Mouse (Mus musculus) thymus, adult 18-20 months (tissue): ENCODE results near the gene Ceacam19.

Experiments
- DNase-seq, 2 experiments: peaks; one replicate each; pipeline ENCODE4 v3.0.0; 2022; ENCODE audit warnings: mixed read lengths in 2 of 2

Ceacam19 gene

DNA sequence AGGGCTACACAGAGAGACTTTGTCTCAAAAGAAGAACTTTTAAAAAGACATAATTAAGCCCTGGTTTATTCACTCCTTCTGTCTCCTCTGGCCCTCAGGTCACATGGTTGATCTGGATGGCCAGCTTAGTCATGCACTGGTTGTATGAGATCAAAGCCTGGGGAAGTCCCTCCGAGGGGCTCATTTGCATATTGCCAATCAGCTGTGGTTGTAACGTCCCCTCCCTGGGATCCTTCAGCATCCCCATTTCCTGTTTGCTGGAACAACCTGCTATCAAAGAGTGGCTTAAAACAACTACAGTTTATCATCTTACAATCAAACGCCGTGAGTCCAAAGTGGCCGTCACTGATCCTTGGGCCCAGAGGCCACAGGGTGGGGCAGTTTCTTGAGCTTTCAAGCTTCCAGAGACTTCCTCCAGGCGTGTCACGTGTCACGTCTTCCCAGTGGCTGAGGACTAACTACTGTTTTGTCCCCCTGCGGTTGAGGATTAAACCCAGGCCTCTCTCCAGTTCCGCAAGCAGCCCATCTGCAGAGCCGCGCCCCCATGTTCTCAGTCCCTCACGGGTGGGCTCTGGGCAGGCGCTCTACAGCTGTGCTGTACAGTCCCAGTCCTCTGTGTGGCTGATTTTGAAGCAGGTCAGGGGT, 10.9 kb downstream of the Ceacam19 start:
- DNase-seq: no peak

DNA sequence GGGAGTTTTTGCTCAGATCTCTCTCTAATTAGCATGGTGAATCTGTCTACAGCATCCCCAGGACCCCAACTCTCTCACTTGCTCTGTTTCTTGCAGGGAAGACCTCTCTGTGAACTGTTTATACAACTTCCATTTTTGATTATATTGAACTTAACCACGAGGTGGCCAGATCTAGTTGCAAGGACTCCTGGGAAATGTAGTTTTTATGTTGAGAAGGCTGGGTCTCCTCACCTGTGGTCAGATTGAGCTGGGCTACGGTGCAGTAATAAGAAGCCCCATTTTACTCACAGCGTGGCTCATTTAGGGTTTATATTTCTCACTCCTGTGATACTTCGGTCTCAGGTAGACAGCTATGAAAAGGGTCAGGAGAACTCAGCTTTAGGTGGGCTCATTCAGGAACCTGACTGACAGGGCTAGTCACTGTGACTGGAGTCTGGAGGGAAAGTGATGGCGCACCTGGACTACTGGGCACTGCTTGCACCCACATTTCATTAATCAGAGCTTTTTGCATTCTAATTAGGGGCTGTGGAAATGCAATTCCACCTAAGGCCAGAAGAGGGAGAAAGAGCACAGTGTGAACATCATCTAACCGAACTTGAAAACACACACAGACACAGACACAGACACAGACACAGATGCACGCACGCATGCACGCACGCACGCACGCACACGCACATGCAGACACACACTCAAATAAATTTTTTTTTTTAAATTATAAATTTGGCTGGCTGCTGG, 11.7 kb downstream of the Ceacam19 start:
- DNase-seq: no peak

DNA sequence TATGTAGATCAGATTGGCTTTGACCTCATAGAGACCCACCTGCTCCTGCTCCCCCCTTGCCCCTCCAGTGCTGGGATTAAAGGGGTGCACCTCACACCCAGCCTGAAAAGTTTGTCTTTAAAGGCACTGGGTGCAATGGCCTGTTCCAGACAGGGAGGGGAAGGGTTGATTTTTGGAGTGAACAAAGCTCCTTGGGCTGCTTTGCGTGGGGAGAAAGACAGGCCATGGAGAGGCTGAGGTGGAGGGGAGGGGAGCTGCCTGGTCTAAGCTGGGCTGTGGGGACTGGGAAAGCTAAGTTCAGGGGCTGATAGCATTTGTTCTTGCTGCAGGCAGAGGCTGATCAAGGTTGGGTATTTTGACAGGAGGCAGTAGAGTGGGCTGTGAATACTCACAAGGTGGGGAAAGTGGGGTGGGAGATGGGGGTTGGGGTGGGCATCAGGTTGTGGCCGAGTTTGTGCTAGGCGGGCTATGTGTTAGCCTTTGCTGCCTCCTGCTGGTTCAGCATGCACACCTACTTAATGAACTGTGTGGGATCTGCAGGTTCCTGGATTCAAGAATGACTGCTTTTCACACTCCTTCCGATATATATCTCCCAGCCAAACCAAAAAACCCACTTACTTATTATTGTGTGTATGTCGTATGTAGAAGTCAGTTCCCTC, 15.7 kb downstream of the Ceacam19 start:
- peak in 1 of 2 experiments; percentile 27 for DNase-seq

DNA sequence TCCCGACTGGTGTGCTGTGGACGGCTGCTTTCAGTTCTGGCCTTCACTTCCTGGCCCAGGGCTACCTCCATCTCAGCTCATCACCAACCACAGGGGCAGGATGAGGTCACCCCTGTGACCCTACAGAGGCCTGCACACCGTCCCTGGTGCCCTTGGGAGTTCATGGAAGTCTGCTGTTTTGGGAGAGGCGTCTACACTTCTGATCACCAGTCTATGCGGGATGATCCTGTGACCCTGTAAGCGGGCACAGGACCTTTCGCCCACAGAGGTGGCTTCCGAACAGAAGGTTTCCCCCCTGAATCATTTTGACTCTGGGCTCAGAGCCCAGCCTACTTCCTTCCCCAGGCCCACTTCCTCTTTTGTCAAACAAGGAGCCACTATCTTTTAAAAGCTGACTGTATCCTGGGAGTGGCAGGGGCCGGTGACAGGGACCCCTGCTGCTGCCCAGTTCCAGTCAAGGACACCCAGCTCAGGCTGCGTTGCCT, 16.6 kb downstream of the Ceacam19 start:
- DNase-seq: peak; percentile 21 to 41

DNA sequence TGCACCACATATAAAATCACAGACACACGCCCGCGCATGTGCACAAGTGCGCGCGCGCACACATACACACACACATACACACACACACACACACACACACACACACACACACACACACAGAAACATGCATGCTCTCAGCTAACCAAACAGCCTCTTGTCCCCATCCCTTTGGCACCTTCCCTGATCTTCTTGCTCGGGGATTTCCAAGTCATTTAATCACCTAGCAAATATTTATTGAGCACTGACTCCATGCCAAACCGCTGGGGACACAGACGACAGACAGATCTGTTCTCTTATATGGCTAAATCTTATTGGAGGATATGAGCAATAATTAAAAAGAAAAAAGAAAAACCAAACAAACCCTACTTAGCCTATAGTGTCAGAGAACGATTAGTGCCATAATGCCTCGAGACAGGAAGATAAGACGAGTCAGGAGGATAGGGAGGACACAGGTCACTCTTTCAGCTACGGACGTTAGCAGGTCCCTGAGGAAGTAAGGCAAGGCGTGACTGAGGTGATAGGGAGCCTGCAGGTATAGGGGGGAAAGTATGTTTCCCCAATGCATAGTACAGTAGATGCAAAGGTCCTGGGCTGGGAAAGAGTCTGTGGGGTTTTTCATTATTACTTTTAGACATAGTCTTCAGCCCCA, 19.9 kb downstream of the Ceacam19 start:
- DNase-seq: no peak

DNA sequence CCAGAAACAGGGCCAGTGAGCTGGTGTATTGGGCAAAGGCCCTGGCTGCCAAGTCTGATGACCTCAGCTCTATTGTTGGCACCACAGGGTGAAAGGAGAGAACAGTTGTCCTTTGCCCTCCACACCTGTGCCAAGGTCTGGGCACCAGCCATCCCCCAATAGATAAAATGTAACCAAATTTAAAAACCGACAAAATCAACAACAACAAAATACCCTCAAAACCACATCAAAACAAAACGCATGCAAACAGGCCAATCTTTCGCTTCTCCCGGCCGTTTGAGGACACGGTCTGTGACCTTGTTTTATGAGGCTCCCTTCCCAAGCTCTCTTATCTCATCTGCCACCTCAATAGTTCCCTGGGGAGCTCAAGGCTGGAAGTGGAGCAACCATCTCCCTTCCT, 21.3 kb downstream of the Ceacam19 start:
- no peak for DNase-seq

DNA sequence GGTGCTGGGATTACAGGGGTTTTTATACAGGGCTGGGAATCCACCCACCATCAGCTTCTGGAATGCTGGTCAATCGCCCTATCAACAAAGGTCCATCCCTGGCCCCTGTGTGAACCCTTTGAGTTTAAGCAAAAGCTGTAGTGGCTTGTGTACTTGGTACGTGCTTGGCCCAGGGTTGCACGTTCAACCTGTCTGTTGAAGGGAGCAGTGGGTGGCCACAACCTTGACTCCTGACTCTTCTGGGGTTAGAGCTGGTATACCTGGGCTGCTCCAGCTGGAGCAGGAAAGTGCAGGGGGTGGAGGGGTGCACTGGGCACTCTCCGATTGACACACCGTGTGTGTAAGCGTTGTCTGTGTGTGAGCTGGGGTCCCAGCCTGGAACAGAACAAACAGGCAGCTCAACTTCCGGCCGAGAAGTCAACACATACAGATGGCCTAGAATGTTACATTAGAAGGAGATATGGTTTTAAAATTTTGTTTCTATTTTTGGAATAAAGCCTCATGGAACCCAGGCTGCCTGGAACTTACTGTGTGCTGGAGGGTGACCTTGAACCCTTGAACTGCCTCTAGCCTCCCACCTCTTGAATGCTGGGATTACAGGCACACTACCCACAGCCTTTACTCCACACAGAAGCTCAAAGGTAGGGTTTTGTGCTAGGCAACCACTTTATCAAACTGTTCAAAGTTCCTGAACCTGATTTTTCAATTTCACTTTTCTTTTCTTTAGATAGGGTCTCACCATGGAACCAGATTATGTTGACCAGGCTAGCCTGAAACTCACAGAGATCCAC, 22.3 kb downstream of the Ceacam19 start:
- DNase-seq: no peak

DNA sequence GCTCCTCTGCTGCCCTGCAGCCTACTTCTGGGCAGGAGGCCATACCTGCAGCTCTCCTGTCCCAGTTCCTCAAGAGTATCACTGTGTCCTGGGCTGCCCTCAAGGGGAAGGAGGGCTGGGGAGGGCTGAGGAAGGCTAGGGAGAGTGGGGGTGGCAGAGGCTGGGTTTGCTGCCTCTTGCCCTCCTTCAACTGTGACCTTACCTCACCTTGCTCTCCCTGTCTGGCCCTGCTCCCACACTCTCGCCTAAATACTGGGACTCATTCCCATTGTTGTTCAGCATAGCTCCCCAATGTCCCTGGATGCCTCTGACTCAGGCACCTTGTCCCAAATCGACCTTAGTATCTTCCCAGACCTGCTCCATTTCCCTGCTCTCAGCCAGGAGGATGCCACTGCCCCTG, 23.5 kb downstream of the Ceacam19 start:
- DNase-seq: no peak

DNA sequence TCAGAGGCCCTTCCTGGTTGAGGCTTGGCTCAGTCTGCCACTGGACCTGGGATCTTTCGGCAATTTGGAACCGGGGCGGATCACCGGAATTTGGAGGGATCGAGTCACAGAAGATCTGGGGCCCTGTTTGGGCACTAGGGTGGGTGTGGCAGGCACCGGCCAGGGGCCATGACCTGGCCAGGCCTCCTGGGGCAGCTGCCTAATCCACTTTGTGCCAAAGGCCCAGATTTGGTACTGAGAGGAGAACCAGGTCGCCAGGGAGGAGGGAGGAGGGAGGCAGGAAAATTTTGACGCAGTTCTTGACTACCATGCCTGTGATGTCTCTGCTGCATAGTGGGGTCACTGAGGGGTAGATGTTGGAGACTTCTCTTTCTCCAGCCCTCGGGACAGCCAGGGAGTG, 26.6 kb downstream of the Ceacam19 start, which contains the start of gene Ceacam16:
Gene Ceacam16, minus strand, starts transcription at position 101 of the 400 bp plus-strand sequence.
- no peak for DNase-seq

DNA sequence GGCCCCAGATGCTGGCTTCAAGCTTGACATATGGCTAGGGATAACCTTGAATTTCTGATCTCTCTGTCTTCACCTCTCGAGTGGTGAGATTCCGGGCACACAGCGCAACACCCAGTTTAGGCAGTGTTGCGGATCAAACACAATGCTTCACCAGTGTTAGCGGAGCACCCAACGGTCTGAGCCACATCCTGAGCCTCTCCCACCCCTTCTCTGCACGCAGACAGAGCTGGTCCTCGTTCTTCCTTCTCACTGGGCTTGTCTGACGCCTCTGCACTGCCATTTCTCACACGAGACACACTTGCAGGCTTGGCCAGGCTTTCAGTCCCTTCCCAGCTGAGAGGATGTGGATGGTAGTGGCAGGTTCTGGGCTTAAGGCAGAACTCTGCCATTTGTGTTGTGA, 28.0 kb downstream of the Ceacam19 start:
- DNase-seq: no peak

DNA sequence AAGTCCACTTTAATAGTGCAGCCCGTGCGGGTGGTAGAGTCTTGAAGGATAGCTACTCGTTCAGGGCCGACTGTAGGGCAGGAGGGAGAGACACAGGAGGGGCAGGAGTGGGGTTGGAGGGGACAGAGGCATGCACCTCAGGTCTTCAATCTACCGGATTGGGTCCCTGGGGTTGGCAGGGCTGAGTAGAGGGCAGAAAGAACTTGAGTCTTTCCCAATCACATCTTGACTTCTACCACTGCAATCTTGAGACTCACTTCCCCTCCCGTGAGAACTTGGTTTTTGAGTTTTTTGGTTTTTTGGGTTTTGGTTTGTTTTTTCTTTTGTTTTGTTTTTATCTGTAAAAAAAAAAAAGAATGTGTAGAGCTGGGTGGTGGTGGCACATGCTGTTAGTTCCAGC, 31.5 kb downstream of the Ceacam19 start:
- DNase-seq: no peak

DNA sequence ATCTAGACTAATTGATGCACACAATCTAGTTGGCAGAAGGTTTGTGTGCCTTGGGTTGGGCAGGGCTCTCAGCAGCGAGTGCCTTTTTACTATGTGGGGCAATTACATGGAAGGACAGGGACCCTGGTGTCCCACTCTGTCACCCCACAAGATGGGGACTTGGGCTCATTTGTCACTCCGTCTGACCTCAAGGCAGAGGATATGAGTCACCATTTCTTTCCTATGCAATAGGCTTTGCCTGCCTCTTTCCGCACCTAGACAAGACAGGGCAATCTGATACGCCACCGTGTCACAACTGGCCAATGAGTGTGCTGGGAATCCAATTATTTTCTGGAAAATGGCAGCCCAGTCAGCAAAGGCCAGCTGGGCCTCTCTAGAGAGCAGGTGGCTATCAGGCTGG, 32.1 kb downstream of the Ceacam19 start:
- DNase-seq: no peak

DNA sequence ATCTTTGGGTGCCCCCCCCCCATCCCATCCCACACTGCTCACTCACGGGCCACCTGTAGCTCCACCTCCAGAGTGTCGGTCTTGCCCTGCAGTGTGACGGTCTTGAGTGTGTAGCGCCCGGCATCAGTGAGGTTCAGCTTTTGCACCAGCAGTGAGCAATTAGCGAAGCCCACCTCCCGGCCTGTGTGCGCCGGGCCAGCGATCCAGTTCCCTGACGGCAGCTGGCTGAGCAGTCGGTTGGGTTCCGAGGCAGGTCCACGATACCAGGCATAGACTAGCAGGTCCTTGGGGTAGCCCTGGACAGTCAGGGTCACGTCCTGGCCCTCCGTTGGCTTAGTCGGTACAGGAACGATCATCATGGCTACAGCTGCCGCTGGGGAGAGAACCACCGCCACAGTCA, 34.2 kb downstream of the Ceacam19 start:
- DNase-seq: no peak

DNA sequence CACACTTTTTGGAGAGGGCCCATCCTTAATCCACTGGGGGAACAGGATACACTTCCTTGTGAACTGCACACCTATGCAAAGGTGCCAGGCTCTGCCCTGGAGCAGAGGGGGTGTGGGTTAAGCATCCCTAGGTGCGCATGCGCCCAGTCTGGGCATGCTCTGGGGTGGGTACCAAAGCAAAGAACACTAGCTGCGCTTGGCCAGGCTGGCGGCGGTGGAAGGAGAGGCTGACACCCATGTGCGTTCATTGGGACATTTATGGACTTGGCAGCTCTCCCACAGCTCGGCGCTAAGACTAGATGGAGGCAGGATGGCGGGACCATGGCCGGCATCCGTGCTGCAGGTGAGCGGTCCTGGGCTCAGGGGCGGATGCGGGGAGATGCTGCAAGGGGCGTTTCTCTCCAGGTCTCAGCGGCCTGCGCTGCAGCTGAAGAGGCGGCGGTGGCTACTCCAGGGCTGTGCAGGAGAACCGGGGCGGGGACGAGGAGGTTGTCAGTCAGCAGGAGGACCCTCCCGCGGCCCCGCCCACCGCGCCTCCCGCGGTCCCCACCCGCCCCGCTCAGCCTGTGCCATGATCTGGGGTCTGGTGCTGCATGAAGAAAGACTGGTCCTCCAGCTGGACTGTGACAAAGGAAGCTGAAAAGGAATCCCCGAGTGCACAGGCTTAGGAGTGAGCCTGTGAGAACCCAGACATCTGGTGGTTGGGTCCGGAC, 35.8 kb downstream of the Ceacam19 start, which contains the start of gene Gm19345:
Gene Gm19345, plus strand, starts transcription at position 146 of the 713 bp plus-strand sequence.
- no peak for DNase-seq

DNA sequence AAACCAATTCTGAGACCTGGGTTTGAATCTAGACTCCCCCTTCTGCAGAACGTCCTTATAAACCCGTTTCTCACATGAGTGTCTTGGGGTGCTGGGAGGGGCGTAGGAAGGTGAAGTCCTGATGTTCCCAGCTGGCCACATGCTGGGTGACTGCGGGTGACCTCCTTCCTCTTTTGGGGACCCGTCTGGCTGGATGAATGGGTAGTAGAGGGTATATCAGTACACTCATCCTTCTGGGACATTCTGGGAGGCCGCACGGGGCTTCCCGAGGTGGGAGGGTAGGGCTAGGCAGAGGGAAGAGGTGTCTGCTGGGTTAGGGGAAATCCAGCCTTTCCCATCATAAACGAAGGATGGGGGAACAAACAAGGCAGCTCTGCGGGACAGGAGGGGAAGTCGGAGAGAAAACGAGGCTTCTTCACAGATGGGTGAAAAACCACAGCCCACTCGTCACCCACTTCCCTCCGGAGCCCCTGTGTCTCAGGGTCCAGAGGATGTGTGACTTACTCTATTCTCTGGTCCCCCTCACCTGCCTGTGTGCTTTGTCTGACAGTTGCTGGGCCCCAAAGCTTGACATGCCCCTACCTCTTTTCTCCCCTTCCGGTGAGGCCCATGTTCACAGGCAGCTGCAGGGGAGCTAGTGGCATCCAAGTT, 43.1 kb downstream of the Ceacam19 start:
- peak; percentile 72 to 84 for DNase-seq

DNA sequence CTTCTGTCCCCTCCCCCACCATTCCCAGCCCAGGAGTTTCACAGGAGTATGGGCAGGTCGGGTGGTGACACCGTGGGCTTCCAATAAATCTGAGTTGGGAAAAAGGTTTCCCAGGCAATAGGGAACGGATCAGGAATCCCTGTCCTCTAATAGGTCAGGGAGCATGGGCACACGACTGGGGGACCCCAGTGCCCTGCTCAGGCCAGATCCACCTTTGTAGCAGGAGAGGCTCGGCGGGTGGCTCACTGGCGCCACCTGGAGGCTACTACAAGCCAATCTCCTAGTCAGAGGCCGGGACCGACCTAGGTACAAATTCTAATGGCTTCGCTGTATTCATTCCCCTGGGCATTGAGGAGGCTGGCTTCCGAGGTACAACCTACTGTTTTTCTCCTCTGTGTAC, 44.2 kb downstream of the Ceacam19 start:
- DNase-seq: peak in 1 of 2 experiments; percentile 61

DNA sequence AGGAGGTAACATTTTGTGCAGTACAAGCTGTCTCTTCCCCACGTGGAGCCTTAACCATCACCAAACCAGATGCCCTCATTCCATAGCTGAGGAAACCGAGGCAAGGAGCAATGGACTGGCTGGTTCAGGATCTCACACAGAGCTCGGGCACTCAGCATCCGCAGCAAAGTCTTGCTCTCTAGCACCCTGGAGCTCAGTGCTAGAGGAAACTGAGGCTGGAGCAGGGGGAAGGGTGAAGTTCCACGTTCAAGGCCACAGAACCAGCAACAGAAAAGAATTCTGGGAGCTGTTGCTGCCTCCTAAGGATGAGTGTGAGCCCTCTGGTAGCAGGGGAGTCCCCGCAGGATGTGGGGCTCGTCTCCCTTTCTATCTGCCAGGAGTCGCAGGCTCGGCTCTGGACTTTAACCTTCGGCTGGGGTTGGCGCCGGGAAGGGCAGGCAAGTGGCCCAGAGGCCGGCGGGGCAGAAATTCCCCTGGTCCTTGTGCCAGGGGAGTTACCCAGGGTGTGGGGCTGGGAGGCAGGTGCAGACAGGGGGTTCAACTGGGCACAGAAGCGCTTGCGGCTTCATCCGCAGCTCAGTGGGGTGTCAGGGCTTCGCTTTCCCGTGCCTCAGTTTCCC, 44.8 kb downstream of the Ceacam19 start:
- DNase-seq: no peak

DNA sequence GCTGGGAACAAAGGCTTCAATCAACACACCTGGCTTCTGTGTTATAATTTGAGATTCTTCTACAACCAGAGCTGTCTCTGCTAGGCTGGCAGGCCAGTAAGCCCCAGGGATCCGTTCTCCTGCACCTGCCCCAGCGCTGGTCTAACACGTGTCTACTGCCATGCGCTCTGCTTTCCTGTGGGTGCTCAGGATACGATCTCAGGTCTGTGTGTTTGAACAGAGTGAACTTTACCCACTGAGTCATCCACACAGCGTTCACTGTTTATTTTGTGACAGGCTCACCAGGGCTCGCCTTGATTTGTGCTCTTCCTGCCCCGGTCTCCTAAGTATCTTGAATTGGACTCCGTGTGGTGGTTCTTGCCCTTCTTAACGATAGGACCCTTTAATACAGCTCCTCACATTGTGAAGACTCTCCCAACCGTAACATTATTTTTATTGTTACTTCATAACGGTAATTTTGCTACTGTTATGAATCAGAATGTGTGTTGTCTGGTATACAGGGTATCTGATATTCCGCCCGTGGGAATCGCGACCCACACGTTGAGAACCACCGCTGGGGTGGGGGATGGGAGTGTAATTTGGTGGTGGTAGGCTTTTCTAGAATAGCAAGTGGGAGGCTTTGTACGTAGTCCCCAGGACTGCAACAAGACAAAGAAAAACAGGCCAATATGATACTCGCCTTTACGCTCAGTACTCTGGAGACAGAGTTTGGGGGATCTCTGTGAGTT, 45.9 kb downstream of the Ceacam19 start:
- peak in 1 of 2 experiments; percentile 71 for DNase-seq

DNA sequence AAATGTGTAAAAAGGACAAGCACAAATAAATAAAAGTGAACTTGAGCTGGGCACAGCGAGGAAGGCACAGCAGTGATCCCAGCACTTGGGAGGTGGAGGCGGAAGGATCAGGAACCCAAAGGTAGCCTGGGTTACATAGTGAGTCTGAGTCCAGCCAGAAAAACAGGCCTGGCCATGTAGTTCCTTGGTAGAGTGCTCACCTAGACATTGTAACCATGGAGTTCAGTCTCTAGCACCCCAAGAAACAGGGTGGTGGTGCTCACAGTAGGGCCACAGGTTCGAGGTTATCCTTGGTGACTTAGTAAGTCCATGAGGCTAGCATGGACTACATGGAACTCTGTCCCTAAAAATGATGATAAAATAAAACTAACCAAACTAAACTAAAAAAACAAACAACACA, 46.8 kb downstream of the Ceacam19 start:
- no peak for DNase-seq

DNA sequence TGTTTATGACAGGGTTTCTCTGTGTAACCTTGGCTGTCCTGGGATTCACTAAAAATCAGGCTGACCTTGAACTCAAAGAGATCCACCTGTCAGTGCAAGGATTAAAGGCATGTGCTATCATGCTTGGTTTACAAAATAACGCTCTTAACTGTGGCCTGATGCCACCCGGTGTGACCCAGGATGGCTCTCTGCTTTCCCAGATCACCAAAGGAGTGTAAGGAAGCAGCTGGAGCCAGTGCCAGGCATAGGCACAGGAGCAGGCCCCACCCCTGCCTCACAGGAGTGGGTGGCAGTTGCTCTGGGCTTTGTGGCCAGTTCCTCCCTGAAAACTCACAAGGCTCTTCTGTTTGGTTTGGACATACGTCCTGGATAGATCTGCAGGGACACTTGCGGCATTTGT, 47.4 kb downstream of the Ceacam19 start:
- no peak for DNase-seq
